Mouse (Mus musculus): ENCODE measurements around the gene Lactbl1.

DNA sequence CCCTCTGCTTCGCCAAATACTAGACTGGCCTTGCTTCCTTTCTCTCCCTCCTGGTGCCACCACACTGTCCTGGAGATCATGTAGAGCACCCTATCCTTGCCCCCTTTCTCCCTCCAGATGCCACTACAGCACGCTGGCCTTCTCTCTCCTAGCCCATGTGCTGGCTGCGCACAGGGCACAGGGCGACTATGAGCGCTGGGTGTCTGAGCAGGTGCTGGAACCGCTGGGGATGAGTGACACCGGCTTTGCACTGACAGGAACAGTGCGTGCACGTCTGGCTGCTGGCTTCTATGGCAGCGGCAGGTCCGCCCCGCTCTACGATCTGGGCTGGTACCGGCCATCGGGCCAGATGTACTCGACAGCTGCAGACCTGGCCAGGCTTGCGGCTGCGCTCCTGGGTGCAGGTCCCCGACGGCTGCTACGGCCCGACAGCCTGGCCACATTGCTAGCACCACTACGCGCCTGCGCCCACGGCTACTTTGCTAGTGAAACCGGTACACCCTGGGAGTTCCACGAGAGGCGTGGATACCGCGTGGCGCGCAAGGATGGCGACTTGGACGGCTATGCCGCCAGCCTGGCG lies 14.7 kb downstream of the Lactbl1 start:
- no peak for TF ChIP-seq CTCF (IDR thresholded peaks at IDR 0.05; ENCODE audit: insufficient read depth, low read depth, low read length)
- TF ChIP-seq POLR2A (IDR thresholded peaks at IDR 0.05; ENCODE audit: insufficient read depth, low read depth, low read length), result no peak
